Mouse (Mus musculus): Measurements from ENCODE around the gene Gm10974. TPM values are rescaled to one million over a fixed set of nuclear protein-coding genes. Genes with fewer than 3 reads are reported as not detected.

The Gm10974 gene
- polyA plus RNA-seq, 1 experiment = not detected

DNA sequence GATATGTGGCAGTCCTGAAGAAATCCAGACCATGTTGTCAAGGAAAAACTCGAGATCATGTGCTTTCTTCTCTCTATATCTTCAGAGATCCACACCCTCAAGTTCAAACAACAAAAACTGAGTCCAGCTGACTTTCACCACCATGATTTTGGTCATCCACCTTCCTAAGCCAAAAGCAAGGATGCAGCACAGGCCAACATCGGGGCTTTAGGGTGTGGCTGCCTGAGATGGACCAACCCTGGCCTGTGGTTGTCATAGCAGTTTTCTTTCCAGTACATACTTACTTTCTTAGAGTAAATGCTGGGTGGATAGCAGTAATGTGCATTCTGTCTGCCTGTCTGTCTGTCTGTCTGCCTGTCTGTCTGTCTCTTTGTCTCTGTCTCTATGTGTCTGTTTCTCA, 294 bp upstream of the Gm10974 start:
- TF ChIP-seq CTCF (IDR thresholded peaks at IDR 0.05; ENCODE audit: low read depth, low read length) (no peak), EP300 (IDR thresholded peaks at IDR 0.05; ENCODE audit: insufficient read depth, low read depth, low read length) (no peak), POLR2A (IDR thresholded peaks at IDR 0.05; ENCODE audit: insufficient read depth, low read length) (no peak)
- Histone ChIP-seq H3K9me3 (replicated peaks; ENCODE audit: control insufficient read depth, insufficient read depth, low read length, poor library complexity, severe bottlenecking) (no peaks in the 10 kb centered on the region), H3K27me3 (ENCODE audit: control insufficient read depth, insufficient read depth, low read length, poor library complexity, severe bottlenecking) (no peaks in the 10 kb centered on the region), H3K4me3 (ENCODE audit: low read depth, low read length) (no peak overlapping the region), H3K9ac (ENCODE audit: low read depth, poor library complexity, severe bottlenecking) (no peak overlapping the region), H3K36me3 (ENCODE audit: control insufficient read depth, insufficient read depth, low read length, poor library complexity, severe bottlenecking) (no peaks in the 10 kb centered on the region), H3K27ac (ENCODE audit: insufficient read depth, low read length) (no peak overlapping the region), H3K4me1 (ENCODE audit: control insufficient read depth, insufficient read depth, low read length) (no peaks in the 10 kb centered on the region)

DNA sequence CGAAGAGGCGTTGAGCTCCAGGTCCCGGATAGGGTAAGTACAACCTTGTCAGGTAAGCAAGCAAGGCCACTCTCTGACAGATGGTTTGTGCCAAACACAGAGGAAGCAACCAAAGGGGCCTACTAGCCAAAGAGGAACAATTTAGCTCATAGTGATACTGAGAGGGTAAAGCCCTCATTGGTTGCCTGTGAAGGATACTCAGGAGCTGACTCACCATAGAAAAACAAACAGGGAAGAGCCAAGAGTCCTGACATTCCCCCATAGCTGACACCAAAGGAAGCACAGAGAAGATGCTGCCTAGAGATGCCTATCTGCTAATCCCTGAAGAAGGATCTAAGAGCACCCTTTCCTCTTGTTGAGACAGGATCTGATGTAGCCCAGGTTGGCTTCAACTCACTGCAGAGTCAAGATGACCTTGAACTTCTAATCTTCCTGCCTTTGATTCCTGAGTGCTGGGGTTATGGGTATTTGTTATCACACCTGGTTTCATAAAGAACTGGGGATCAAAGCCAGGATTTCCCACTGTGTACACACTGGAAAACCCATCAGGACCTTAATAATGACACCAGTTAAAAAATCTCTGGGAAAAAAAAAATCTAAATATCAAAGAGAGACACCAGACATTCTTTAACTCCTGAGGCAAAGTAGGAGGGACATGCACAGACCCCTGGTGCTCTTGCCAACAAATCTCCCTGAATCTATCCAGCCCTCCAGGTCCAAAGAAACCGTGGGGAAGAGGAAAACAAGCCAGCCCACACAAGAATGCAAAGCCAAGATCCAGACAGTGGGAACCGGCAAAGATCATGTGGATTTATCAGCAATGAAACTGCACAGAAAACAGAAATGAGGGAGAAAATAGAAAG, 3.6 kb downstream of the Gm10974 start:
- Histone ChIP-seq H3K4me1 (ENCODE audit: control insufficient read depth, insufficient read depth, low read length) (no peaks in the 10 kb centered on the region), H3K9me3 (replicated peaks; ENCODE audit: control insufficient read depth, insufficient read depth, low read length, poor library complexity, severe bottlenecking) (no peaks in the 10 kb centered on the region), H3K27me3 (ENCODE audit: control insufficient read depth, insufficient read depth, low read length, poor library complexity, severe bottlenecking) (no peaks in the 10 kb centered on the region), H3K36me3 (ENCODE audit: control insufficient read depth, insufficient read depth, low read length, poor library complexity, severe bottlenecking) (no peaks in the 10 kb centered on the region), H3K4me3 (ENCODE audit: low read depth, low read length) (no peak overlapping the region), H3K9ac (ENCODE audit: low read depth, poor library complexity, severe bottlenecking) (no peak overlapping the region), H3K27ac (ENCODE audit: insufficient read depth, low read length) (no peak overlapping the region)
- no peak for TF ChIP-seq POLR2A (IDR thresholded peaks at IDR 0.05; ENCODE audit: insufficient read depth, low read length)
- no peak for TF ChIP-seq EP300 (IDR thresholded peaks at IDR 0.05; ENCODE audit: insufficient read depth, low read depth, low read length)
- no peak for TF ChIP-seq CTCF (IDR thresholded peaks at IDR 0.05; ENCODE audit: low read depth, low read length)

DNA sequence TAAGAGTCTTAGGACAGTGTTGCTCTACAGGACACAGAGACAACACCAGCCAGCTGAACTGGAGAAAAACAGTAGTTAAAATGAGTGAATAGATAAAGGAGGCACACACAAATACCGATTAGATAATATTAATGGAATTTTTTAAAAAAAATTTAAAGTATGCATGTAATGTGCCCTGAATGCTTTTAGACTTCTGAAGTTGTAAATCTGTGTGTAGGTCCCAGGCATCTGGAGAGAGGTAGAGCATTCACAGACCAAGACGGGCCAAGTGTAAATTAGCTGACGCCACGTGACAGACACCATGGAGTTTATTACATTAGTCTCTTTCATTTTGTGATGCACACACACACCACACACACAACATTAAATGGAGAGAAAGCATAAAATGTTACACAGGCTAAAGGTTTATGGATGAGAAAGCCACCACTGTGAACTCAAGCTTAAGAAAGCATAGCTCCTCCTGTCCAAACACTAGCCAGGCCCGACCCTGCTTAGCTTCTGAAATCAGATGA, 4.3 kb downstream of the Gm10974 start:
- no peaks in the 10 kb centered on the region for H3K9me3 ChIP-seq (replicated peaks; ENCODE audit: control insufficient read depth, insufficient read depth, low read length, poor library complexity, severe bottlenecking)

DNA sequence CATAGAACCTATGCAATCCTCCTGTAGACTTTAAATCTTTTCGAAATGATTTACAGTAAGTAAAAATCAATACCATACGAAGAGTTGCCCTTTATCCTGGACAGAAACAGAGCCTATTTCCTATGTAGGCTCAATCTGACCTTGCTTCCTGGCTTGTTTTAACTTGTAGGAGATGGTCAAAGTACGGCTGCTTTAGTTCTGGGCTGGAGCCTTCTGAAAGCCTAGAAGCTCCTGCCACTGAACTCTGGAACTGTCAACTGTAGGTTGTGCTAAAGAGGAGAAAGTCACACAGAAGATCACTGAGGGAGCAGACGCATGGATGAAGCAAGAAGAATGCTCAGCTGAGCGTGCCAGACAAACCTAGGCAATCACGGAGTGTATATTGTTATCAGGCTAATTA, 5.3 kb downstream of the Gm10974 start:
- no peak for TF ChIP-seq CTCF (IDR thresholded peaks at IDR 0.05; ENCODE audit: low read depth, low read length)
- no peak for TF ChIP-seq EP300 (IDR thresholded peaks at IDR 0.05; ENCODE audit: insufficient read depth, low read depth, low read length)
- no peak for TF ChIP-seq POLR2A (IDR thresholded peaks at IDR 0.05; ENCODE audit: insufficient read depth, low read length)
- Histone ChIP-seq H3K27me3 (ENCODE audit: control insufficient read depth, insufficient read depth, low read length, poor library complexity, severe bottlenecking) (no peaks in the 10 kb centered on the region), H3K4me1 (ENCODE audit: control insufficient read depth, insufficient read depth, low read length) (no peaks in the 10 kb centered on the region), H3K9me3 (replicated peaks; ENCODE audit: control insufficient read depth, insufficient read depth, low read length, poor library complexity, severe bottlenecking) (no peaks in the 10 kb centered on the region), H3K27ac (ENCODE audit: insufficient read depth, low read length) (no peak overlapping the region), H3K9ac (ENCODE audit: low read depth, poor library complexity, severe bottlenecking) (no peak overlapping the region), H3K4me3 (ENCODE audit: low read depth, low read length) (no peak overlapping the region), H3K36me3 (ENCODE audit: control insufficient read depth, insufficient read depth, low read length, poor library complexity, severe bottlenecking) (no peaks in the 10 kb centered on the region)

More for the DNA sequence above, 4.3 kb downstream of the Gm10974 start:
- TF ChIP-seq POLR2A (IDR thresholded peaks at IDR 0.05; ENCODE audit: insufficient read depth, low read length) (no peak), CTCF (IDR thresholded peaks at IDR 0.05; ENCODE audit: low read depth, low read length) (no peak), EP300 (IDR thresholded peaks at IDR 0.05; ENCODE audit: insufficient read depth, low read depth, low read length) (no peak)
- Histone ChIP-seq H3K9ac (ENCODE audit: low read depth, poor library complexity, severe bottlenecking) (no peak overlapping the region), H3K27ac (ENCODE audit: insufficient read depth, low read length) (no peak overlapping the region), H3K4me3 (ENCODE audit: low read depth, low read length) (no peak overlapping the region), H3K27me3 (ENCODE audit: control insufficient read depth, insufficient read depth, low read length, poor library complexity, severe bottlenecking) (no peaks in the 10 kb centered on the region), H3K4me1 (ENCODE audit: control insufficient read depth, insufficient read depth, low read length) (no peaks in the 10 kb centered on the region), H3K36me3 (ENCODE audit: control insufficient read depth, insufficient read depth, low read length, poor library complexity, severe bottlenecking) (no peaks in the 10 kb centered on the region)

DNA sequence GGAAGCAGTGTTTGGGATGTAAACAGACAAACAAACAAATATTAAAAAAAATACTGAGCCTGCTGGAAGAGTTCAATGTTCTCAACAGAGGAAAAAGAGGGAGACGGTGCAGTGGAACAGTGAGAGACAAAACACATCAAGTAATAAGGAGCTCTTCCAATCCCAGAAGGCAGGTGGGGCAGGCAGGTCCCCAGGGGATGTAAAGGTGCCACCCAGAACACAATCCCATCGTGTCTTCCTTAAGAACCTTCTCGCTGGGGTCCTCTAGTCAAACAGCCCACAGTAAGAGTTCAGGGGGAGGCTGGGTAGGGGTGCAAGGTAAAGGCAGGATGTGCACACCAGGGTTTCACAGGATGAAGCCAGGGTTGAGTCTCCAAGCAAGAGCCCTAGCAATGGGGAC, 7.7 kb downstream of the Gm10974 start:
- H3K9ac ChIP-seq (ENCODE audit: low read depth, poor library complexity, severe bottlenecking) = no peak overlapping the region
- TF ChIP-seq POLR2A (IDR thresholded peaks at IDR 0.05; ENCODE audit: insufficient read depth, low read length) (no peak), EP300 (IDR thresholded peaks at IDR 0.05; ENCODE audit: insufficient read depth, low read depth, low read length) (no peak), CTCF (IDR thresholded peaks at IDR 0.05; ENCODE audit: low read depth, low read length) (no peak)
- no peaks in the 10 kb centered on the region for H3K36me3 ChIP-seq (ENCODE audit: control insufficient read depth, insufficient read depth, low read length, poor library complexity, severe bottlenecking)
- H3K4me1 ChIP-seq (ENCODE audit: control insufficient read depth, insufficient read depth, low read length) = peaks cover 4% of the 10 kb centered on the region
- no peak overlapping the region for H3K27ac ChIP-seq (ENCODE audit: insufficient read depth, low read length)
- H3K27me3 ChIP-seq (ENCODE audit: control insufficient read depth, insufficient read depth, low read length, poor library complexity, severe bottlenecking) = no peaks in the 10 kb centered on the region
- H3K4me3 ChIP-seq (ENCODE audit: low read depth, low read length) = no peak overlapping the region
- H3K9me3 ChIP-seq (replicated peaks; ENCODE audit: control insufficient read depth, insufficient read depth, low read length, poor library complexity, severe bottlenecking) = no peaks in the 10 kb centered on the region

DNA sequence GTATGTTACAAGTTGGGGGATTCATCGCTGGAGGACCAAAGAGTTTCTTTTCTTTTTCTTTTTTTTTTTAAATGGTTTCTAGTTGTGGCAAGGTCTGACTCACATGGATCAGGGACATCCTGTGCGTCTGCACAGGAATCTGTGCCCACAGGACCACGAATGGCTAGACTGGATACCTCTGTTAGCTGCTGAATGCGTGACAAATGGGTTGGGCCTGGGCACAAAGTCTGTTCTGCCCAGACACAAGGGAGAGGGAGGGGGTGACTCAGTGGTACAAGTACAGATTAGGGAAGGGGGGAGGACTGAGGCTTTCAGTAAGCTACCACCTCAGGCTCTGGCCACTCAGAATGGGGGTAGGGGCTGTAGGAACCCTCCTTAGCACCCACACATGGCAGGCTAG, 10.0 kb downstream of the Gm10974 start:
- Histone ChIP-seq H3K27me3 (ENCODE audit: control insufficient read depth, insufficient read depth, low read length, poor library complexity, severe bottlenecking) (no peaks in the 10 kb centered on the region), H3K9ac (ENCODE audit: low read depth, poor library complexity, severe bottlenecking) (no peak overlapping the region), H3K9me3 (replicated peaks; ENCODE audit: control insufficient read depth, insufficient read depth, low read length, poor library complexity, severe bottlenecking) (no peaks in the 10 kb centered on the region), H3K4me1 (ENCODE audit: control insufficient read depth, insufficient read depth, low read length) (peaks cover 4% of the 10 kb centered on the region), H3K4me3 (ENCODE audit: low read depth, low read length) (no peak overlapping the region), H3K36me3 (ENCODE audit: control insufficient read depth, insufficient read depth, low read length, poor library complexity, severe bottlenecking) (no peaks in the 10 kb centered on the region), H3K27ac (ENCODE audit: insufficient read depth, low read length) (no peak overlapping the region)
- no peak for TF ChIP-seq CTCF (IDR thresholded peaks at IDR 0.05; ENCODE audit: low read depth, low read length)
- no peak for TF ChIP-seq EP300 (IDR thresholded peaks at IDR 0.05; ENCODE audit: insufficient read depth, low read depth, low read length)
- TF ChIP-seq POLR2A (IDR thresholded peaks at IDR 0.05; ENCODE audit: insufficient read depth, low read length) = no peak
